Mouse (Mus musculus): Measurements from ENCODE around the gene Pi4ka. TPM values are rescaled to one million over a fixed set of nuclear protein-coding genes. Genes with fewer than 3 reads are reported as not detected.

Pi4ka gene
- 100 to 1,000 TPM; 285 to 292 TPM for total RNA-seq (2021)
- long read RNA-seq, full-length matches to known transcripts: 53 of 171 reads
- long read RNA-seq, partial matches to known transcripts: 64 of 171 reads
- long read RNA-seq, other reads (novel, unspliced or antisense): 54 of 171 reads

DNA sequence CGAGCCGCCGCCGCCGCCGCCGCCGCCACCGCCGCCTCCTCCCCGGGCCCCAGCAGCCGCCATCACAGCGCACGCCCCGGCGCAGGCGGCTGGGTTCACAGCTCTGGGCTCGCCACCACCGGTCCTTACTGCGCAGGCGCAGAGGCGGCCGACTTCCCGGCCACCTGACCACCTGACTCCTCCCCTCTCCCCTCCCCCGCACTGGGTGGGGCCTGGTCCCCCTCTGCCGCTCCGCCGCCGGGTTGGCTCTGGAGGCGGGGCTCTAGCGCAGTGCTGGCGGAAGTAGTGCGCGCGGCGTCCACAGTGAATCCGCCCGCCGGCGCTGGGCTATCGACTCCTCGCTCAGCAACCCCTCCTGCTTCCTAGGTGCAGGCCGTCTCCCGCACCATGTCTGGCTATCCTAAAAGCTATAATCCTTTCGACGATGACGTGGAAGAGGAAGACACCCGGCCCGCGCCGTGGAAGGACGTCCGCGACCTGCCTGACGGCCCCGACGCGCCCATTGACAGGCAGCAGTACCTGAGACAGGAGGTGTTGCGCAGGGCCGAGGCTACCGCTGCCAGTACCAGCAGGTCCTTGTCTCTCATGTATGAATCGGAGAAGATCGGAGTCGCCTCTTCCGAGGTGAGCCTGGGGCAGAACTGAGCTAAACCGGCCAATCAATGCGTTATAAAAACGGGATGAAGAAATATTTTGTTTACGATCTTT is at the start of gene Pi4ka, which contains the start of gene Snap29:
Pi4ka (minus strand) TSS at position 579 of the 708 bp plus-strand sequence.
Snap29 (plus strand) TSS at position 251 of the 708 bp plus-strand sequence.
- peak; percentile 100 for DNase-seq (ENCODE audit: low spot score in 2 of 2)

DNA sequence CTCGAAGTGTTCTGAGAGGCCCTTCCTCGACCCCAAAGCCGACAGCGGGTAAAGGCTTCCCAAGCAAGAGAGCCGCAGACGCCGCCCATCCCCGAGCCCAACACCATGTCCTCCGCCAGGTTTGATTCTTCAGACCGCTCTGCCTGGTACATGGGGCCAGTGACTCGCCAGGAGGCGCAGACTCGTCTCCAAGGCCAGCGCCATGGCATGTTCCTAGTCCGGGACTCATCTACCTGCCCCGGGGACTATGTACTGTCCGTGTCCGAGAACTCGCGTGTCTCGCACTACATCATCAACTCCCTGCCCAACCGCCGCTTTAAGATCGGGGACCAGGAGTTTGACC is 46.2 kb upstream of the Pi4ka start:
- peak in 1 of 2 experiments; percentile 53 for DNase-seq (ENCODE audit: low spot score in 2 of 2)

DNA sequence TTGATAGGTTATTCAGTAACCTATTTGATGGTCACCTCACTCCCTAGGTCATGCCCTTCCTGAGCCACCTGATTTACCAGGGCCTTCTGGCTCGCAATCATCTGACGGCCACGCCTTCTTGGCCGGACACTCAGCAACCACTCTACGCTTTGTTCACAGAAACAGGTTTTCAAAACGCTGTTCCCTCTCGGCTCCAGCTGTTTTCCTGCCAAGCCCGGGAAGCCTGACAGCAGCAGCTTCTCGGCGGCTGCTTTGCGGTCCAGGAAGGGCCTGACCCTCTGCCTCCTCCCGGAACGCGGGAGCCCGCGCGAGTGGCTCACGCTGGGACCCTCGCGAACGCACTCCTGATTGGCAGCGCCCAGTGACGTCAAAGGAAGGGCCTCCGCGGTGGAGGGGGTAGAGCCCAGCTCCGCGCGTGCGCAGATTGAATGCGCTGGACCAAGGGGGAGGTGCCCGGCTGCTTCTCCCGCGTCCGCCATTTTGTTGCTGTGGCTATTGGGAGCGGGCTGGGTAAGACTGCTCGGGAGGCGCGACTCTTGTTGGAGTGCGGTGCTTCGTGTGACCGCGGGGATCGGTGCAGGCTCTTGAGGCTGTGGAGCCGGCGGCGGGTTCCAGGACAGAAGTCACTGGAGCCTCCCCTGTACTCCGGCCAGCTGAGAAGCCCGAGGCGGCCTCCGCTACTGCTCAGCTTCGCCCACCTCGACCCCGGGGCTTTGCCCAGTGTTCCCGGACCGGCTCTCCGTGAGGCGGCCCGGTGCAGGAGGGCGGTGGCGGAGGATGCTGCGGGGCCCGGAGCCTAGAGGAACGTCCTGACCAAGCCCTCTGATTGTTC is 45.6 kb upstream of the Pi4ka start, which contains the start of gene Crkl:
Crkl (plus strand) TSS at position 447 of the 832 bp plus-strand sequence.
- peak; percentile 97 to 98 for DNase-seq (ENCODE audit: low spot score in 2 of 2)

DNA sequence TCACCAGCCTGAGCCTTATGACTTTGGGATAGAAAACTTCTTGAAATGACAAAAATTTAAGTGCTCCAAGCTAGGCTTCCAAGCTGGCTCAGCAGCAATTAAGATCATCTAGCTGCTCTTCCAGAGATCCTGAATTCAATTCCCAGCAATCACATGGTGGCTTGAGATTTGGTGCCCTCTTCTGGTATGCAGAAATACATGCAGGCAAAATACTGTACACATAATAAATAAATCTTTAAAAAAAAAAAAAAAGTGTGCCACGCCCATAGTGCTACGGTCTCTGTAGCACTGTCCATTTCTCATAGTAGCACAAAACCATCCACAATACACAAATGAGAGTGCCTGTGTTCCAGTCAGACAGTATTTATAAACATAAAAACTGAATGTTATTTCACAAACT is 26.5 kb upstream of the Pi4ka start:
- DNase-seq (ENCODE audit: low spot score in 2 of 2): no peak

DNA sequence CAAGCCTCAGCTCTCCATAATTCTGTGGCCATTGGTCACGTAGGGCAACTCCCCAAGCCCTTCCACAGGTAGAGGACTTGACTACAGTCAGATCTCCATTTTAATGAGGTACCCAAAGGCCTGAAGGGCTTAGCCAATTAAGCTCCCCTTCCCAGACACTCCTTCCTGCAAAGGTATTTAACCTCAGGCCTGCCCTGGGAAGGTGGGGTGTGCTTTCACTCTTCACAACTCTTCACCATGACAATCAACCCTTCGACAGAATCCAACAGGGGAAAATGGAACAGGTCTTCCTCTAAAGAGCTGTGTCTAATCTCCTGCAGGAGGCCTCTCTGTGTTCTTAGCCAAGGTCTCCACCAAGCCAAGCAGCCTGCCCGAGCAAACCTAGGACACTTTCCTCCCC is 16.9 kb upstream of the Pi4ka start:
- DNase-seq (ENCODE audit: low spot score in 2 of 2): no peak

DNA sequence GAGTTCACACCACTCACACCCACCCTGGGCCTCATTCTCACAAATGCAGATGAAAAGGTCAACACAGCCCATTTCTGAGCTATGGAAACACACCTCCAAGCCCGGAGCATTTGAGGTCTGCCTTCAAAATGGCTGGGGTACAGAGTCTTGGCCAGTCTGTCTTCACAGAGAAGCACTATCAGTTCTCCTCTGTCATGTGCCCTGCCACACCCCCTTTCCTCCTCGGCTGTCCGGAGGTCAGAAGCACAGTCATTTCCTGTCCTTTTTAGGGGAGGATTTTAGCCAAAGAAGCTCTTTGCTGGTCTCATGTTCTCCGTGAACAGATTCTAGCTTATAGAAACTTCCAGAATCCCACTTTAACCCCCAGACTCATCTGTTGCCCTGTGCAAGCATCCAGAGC is 4.1 kb upstream of the Pi4ka start:
- no peak for DNase-seq (ENCODE audit: low spot score in 2 of 2)

DNA sequence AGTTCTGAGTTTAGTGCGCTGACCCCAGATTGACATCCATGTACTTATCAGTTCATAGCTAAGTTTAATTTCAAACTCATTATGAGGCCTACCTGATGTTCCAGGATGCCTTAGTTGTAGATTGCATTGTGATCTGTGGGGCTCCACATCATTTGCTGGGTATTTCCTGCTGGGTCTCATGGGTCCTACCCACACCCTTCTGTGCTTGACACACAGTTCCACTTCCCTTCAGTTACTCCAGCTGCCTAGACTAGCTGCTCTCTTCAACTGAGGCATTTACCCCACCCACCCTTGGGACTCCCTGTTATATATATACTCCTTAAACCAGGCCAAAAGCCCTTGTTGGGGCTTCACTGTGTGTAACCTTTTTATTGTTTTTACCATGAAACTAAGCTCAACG is 2.9 kb upstream of the Pi4ka start:
- DNase-seq (ENCODE audit: low spot score in 2 of 2): no peak

DNA sequence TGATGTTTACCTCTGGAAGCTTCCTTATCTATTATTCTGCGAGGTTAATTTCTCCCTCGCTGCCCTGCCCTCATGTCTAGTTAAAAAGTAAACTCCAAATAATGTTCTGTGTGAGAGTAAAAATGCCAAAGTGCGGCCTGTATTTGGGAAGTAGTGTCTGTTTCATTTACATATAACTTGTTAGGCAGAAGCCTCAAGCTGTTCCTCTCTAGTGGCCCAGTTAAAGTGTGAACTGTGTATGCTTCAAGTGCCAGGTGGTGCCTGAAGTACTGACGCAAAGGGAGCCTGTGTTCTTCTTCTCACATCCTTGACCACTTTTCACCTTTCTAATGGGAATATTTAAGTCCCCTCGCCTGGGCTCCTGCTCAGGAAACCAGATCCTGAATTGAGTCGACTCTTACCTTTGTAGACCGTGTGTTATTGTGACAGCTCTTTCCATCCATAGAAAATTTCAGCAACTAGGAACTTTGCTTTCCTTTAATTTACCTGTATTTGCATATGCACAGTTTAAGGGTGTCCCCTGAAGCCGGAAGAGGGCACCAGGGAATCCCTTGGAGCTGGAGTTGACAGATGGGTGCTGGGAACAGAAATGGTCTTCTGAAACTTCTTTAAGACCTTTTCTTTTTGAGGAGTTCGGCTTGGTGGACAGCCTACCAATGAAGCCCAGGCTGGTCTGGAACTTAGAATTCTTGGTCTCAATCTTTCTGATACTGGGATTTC is 558 bp upstream of the Pi4ka start:
- peak in 1 of 2 experiments; percentile 23 for DNase-seq (ENCODE audit: low spot score in 2 of 2)

DNA sequence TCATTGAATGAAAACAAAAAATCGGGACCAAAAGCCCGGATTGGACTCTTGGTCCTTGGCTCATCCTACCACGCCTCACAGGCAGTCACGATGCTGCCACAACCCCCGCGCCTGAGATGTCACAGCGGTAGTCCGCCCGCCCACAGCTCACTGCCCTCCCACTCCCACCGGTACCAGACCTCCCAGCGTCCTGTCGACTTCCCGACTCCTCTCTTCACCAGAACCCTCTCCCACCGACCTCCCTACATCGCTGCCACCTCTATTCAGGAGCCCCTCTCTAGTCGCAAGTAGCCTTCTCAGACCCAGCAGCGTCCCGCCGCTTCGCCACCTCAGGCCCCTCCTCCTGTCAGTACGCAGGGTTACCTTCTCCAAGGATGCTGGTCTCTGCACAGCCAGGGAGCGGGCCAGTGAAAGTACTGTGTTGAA is 830 bp downstream of the Pi4ka start:
- DNase-seq (ENCODE audit: low spot score in 2 of 2): peak; percentile 87 to 88

DNA sequence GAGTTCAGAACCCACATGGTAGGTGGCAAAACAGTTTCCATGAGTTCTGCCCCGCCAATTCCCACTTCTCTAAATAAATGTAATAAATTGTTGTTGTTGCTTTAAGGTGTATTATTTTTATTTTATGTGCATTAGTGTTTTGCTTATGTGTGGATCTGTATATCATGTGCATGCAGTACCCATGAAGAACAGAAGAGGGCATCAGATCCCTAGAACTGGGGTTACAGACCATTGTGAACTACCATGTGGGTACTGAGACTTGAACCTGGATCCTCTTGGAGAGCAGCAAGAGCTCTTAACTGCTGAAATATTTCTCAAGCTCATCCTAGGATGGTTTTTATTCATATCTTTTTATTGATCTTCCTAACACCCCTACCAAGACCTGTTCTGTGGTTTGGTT is 3.3 kb downstream of the Pi4ka start:
- peak in 1 of 2 experiments; percentile 53 for DNase-seq (ENCODE audit: low spot score in 2 of 2)

DNA sequence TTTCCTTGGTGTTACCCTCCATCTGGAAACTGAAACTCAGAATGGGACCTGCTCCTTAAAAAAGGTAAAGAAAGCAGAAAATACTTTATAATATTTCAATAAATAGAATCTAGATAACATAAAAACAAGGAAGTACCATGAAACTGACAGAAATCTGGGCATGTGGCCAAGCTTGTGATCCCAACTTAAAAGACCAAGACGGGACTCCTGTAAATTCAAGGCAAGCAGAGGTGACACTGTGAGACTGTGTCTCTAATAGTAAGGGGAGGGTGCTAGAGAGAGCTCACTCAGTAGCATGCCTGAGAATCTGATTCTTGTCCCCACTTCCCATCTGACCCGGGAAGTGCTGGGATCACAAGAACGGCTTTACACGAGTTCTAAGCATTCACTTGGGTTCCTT is 13.3 kb downstream of the Pi4ka start:
- no peak for DNase-seq (ENCODE audit: low spot score in 2 of 2)

DNA sequence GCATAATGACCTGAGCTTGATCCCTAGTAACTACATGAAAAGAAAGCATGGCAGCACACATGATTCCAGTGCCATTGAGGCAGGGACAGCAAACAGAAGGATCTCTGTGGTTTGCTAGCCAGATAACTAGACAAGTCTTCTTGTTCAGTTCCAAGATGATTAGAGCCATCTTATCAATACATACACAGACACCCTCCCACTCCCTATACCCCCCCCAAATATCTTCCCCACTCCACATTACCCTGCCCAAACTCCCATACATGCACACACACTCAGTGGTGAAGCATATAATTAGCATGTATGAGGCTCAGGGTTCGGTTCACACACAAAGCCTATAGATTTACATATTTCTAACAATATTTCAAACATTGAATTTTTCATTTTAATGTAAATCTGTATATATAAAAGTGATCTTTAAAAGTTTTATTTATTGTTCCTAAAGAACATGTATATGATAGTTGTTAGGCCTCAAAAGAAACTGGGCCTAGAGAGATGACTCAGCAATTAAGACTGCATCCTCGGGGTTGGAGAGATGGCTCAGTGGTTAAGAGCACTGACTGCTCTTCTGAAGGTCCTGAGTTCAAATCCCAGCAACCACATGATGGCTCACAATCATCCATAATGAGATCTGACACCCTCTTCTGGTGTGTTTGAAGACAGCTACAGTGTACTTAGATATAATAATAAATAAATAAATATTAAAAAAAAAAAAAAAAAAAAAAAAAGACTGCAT is 22.4 kb downstream of the Pi4ka start:
- no peak for DNase-seq (ENCODE audit: low spot score in 2 of 2)

DNA sequence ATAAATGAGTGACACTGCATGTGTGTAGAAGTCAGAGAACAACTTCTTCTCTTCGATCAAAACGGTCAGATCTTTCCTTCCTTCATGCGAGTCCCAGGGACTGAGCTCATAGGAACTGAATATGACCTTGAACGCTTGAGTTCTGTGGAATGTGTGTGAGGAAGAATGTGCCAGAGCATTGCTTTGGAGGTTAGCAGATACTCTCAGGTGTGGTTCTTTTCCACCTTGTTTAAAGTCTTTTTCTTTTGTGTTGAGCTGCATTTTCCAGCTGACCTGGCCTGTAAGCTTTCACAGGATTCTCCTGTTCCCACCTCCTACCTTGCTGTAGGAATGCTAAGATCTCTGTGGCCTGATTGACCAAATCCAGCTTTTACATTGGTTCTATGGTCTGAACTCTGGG is 23.8 kb downstream of the Pi4ka start:
- DNase-seq (ENCODE audit: low spot score in 2 of 2): no peak

DNA sequence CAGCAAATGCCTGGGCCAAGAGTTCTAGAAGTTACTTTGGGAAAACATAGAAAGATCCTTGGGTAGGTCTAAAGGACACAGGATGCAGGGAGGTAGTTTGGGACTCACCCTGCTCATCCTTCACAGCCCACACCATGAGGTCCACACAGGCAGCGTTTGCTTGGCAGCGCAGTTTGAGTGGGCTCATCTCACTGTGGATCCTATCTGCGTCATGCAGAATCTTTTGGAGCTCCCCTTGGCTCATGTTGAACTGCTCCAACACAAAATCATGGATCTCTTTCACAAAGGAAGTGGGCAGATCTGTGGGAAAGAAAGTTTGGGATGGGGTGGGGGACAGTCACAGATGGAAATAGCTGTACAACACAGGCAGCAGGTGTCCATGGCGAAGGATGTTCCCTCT is 47.3 kb downstream of the Pi4ka start:
- DNase-seq (ENCODE audit: low spot score in 2 of 2): no peak

DNA sequence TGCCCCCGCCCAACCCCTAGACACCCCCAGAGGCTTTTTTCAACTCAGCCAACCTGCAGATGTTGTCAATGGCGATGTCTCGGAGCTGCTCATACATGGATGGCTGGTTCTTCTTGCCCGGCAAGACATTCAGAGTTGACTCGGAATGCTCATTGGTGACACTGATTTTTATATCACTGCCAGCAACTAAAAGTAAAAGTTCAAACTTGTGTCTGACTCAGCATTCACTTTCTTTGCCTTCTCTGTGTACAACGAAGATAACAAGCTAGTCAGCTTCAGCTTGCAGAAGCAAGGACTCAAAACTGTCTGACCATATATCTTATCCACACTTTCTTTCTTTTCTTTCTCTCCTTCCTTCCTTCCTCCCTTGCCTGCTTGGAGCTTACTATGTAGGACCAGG is 50.1 kb downstream of the Pi4ka start:
- DNase-seq (ENCODE audit: low spot score in 2 of 2): no peak

DNA sequence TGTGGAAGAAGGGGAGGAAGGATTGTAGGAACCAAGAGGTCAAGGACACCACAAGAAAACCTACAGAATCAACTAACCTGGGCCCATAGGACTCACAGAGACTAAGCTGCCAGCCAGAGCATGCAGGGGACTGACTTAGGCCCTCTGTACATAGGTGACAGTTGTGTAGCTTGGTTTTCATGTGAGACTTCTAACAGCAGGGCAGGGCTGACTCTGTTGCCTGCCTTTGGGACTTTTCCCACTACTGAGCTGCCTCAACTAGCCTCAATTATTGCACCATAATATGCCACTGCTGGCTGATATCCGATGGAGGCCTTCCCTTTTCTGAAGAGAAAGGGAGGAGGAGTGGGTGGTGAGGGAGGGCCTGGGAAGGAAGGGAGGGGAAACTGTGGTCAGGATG is 59.3 kb downstream of the Pi4ka start:
- no peak for DNase-seq (ENCODE audit: low spot score in 2 of 2)

DNA sequence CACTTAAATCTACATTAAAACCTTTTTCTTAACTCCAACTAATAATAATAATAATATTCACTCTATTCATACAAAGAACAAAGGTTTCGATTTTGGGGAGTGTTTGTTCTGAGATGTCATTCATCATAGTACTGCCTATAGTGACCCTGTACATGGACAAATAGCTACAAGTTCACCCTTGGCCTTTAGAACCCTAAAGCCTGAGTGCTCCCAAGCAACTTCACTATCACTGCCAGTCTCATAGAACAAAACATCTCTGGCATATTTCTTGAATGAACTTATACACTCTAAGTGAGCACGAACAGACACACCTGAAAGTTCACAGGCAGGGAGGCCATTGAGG is 60.3 kb downstream of the Pi4ka start:
- no peak for DNase-seq (ENCODE audit: low spot score in 2 of 2)

DNA sequence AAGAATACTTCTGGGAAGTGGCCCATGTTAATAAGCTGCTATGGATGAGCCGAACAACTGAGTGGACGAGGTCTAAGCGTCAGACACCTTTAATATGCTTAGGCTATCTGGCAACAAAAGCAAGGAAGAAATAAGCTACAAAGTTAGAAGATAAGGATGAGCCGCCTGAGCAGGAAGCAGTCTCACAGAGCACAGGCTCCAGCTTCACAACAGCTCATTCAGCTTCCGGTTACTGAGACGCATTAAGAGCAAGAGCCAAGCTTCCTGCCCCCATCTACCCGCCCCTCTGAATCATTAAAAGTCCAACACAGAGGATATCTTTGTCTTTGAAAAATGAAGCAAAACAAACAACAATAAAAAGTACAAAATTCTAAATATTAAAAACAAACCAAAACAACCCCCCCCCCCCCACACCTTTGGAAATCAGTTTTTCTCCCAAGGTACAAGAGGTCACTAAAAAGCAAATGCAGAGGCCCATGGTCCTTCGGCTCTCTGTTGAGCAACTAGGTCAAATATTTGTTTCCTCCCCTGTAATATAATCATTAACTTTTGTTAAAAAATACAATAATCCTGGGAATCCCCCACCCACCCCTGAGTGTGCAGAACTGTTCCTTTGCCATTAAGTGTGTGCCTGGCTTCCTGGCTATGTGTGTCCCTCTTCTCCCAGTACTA is 60.8 kb downstream of the Pi4ka start:
- DNase-seq (ENCODE audit: low spot score in 2 of 2): no peak

DNA sequence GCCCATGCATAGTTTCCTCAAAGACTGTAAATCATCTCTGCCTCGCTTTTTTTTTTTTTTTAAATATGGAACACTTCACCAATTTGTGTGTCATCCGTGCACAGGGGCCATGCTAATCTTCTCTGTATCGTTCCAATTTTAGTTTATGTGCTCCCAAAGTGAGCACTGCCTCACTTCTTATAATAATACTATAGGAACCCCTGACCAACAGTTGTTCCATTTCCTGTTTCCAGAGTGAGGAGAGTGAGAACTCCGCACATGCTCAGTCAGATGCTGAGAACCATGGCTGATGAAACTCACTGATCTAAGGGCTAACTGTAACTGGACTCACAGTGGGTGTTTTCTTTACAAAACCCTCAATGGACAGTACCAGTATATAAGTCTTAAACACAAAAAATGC is 64.3 kb downstream of the Pi4ka start:
- DNase-seq (ENCODE audit: low spot score in 2 of 2): no peak

DNA sequence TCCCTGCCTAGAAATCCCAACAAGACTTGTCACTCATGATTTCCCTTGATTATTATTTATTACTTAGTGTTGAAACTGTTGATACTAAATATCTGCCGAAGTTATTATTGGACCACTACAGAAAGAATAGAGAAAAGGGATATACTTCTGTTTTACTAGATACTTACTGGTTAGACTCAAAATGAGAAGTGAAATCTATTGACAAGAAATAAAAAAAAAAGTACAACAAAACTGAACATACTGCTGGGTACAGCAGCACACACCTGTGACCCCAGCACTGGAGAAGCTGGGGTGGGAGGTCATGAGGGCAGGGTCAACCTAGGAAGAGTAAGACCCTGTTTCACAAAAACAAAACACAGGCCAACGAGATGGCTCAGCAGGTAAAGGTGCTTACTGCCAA is 65.4 kb downstream of the Pi4ka start:
- no peak for DNase-seq (ENCODE audit: low spot score in 2 of 2)

DNA sequence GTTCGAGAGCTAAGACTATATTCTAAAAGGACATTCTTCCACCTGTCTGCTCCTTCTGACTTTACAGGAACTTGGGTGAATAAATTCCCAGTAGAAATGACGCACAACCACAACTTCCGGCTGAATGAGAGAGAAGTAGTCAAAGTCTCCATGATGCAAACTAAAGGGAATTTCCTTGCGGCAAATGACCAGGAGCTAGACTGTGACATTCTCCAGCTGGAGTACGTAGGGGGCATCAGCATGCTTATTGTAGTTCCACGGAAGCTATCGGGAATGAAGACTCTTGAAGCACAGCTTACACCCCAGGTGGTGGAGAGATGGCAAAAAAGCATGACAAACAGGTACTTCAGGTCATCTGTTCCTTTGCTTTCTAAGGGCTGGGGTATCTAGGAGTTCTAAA is 66.4 kb downstream of the Pi4ka start:
- DNase-seq (ENCODE audit: low spot score in 2 of 2): no peak

Measured in layer of hippocampus, adult 18-20 months (tissue).